Mouse (Mus musculus) intestine, embryonic 15.5 days (tissue): ENCODE measurements around the gene Sh3rf1. TPM values are rescaled to one million over a fixed set of nuclear protein-coding genes. Genes with fewer than 3 reads are reported as not detected.
A peak's percentile ranks its signal among the peaks of the same experiment; 100 is the strongest.

ENCODE experiments used
- ATAC-seq: fragments of 200-750 bp; cut with Nextera tagmentation; 2 replicates; pipeline ENCODE4 v1.8.0; 2017; ENCODE audit warnings: moderate TSS enrichment, moderate library complexity
- H3K27ac ChIP-seq: fragments of 300-500 bp; sonication (generic); 2 replicates; pipeline ENCODE4 v1.5.1; 2015; ENCODE audit warnings: mild to moderate bottlenecking, inconsistent platforms
- H3K27me3 ChIP-seq: fragments of 300-500 bp; sonication (generic); replicated peaks from 2 replicates; pipeline ENCODE4 v1.6.1; 2015; ENCODE audit warnings: inconsistent platforms
- H3K36me3 ChIP-seq: fragments of 300-500 bp; sonication (generic); 2 replicates; pipeline ENCODE4 v1.6.1; 2015; ENCODE audit warnings: inconsistent platforms
- H3K4me1 ChIP-seq: fragments of 300-500 bp; sonication (generic); replicated peaks from 2 replicates; pipeline ENCODE4 v1.6.1; 2015; ENCODE audit warnings: inconsistent platforms
- H3K4me2 ChIP-seq: fragments of 300-500 bp; sonication (generic); replicated peaks from 2 replicates; pipeline ENCODE4 v1.6.1; 2015; ENCODE audit warnings: mild to moderate bottlenecking, inconsistent platforms
- H3K4me3 ChIP-seq: fragments of 300-500 bp; sonication (generic); replicated peaks from 2 replicates; pipeline ENCODE4 v1.5.1; 2015; ENCODE audit warnings: inconsistent platforms
- H3K9ac ChIP-seq: fragments of 300-500 bp; sonication (generic); 2 replicates; pipeline ENCODE4 v1.6.1; 2015; ENCODE audit warnings: inconsistent platforms
- H3K9me3 ChIP-seq: fragments of 300-500 bp; sonication (generic); 2 replicates; pipeline ENCODE4 v1.6.1; 2016; ENCODE audit warnings: inconsistent platforms
- WGBS: fragments of 180-500 bp; shearing (Covaris S2); methylation state at CpG from one replicate; pipeline ENCODE4 v1.1.7; 2015; 5-methylcytosine and 5-hydroxymethylcytosine counted together
- polyA plus RNA-seq: library from polyadenylated mRNA; unstranded; fragments of >200 nt; fragmentation: Nextera tagmentation; extraction: Ambion mirVana; gene quantifications from 2 replicates; pipeline ENCODE4 v1.2.1, GENCODE M21; 2015

Gene Sh3rf1
- polyA plus RNA-seq, 1 experiment from 2014 or later = 11.4 TPM

GRCm38 (mm10) chr8:61348029-61348428 lies 124.4 kb downstream of the Sh3rf1 start:
- Histone ChIP-seq H3K4me3 (no peak overlapping the region), H3K36me3 (no peaks in the 10 kb centered on the region), H3K4me1 (no peaks in the 10 kb centered on the region), H3K27ac (no peak overlapping the region), H3K4me2 (no peak overlapping the region), H3K9me3 (no peaks in the 10 kb centered on the region), H3K27me3 (no peaks in the 10 kb centered on the region), H3K9ac (no peak overlapping the region)
- WGBS = 76% methylated on average over 5 of the region's 5 CpGs
- 0 out of 2 replicates have a peak, but pooled peaks have one; percentile 11 for ATAC-seq

GRCm38 (mm10) chr8:61348518-61348917 lies 124.8 kb downstream of the Sh3rf1 start:
- no peaks in the 10 kb centered on the region for H3K27me3 ChIP-seq
- no peak overlapping the region for H3K9ac ChIP-seq
- no peaks in the 10 kb centered on the region for H3K9me3 ChIP-seq
- no peak overlapping the region for H3K27ac ChIP-seq
- no peak overlapping the region for H3K4me2 ChIP-seq
- peak; percentile 80 for ATAC-seq
- WGBS = 35% methylated on average over 8 of the region's 8 CpGs
- no peaks in the 10 kb centered on the region for H3K36me3 ChIP-seq
- H3K4me3 ChIP-seq = no peak overlapping the region
- no peaks in the 10 kb centered on the region for H3K4me1 ChIP-seq

- H3K9me3 ChIP-seq = no peaks in the 10 kb centered on the region
- H3K4me1 ChIP-seq = no peaks in the 10 kb centered on the region
- H3K27me3 ChIP-seq = no peaks in the 10 kb centered on the region
- no peak overlapping the region for H3K4me3 ChIP-seq
- no peak for ATAC-seq
- 74% methylated on average over 9 of the region's 9 CpGs for WGBS
- H3K36me3 ChIP-seq = no peaks in the 10 kb centered on the region
- no peak overlapping the region for H3K9ac ChIP-seq
- no peak overlapping the region for H3K27ac ChIP-seq
- H3K4me2 ChIP-seq = no peak overlapping the region
Observed at GRCm38 (mm10) chr8:61350443-61350842, 126.8 kb downstream of the Sh3rf1 start.

GRCm38 (mm10) chr8:61351638-61352037 lies 128.0 kb downstream of the Sh3rf1 start:
- no peaks in the 10 kb centered on the region for H3K36me3 ChIP-seq
- WGBS = 90% methylated on average over 5 of the region's 5 CpGs
- H3K4me1 ChIP-seq = no peaks in the 10 kb centered on the region
- H3K9me3 ChIP-seq = no peaks in the 10 kb centered on the region
- no peak overlapping the region for H3K9ac ChIP-seq
- no peak overlapping the region for H3K4me2 ChIP-seq
- H3K27me3 ChIP-seq = no peaks in the 10 kb centered on the region
- no peak overlapping the region for H3K4me3 ChIP-seq
- H3K27ac ChIP-seq = no peak overlapping the region
- ATAC-seq = no peak

- no peak overlapping the region for H3K4me3 ChIP-seq
- WGBS = 83% methylated on average over 5 of the region's 5 CpGs
- no peak overlapping the region for H3K27ac ChIP-seq
Observed at GRCm38 (mm10) chr8:61355503-61355902, 131.8 kb downstream of the Sh3rf1 start.

GRCm38 (mm10) chr8:61359004-61359403 lies 135.3 kb downstream of the Sh3rf1 start:
- Histone ChIP-seq H3K9ac (no peak overlapping the region), H3K4me3 (no peak overlapping the region), H3K4me2 (no peak overlapping the region), H3K36me3 (peaks cover 6% of the 10 kb centered on the region; the same call in 1 of the 2 replicates), H3K4me1 (no peaks in the 10 kb centered on the region), H3K27ac (no peak overlapping the region), H3K9me3 (no peaks in the 10 kb centered on the region), H3K27me3 (no peaks in the 10 kb centered on the region)
- no peak for ATAC-seq
- 51% methylated on average over 8 of the region's 8 CpGs for WGBS

More at GRCm38 (mm10) chr8:61355503-61355902, 131.8 kb downstream of the Sh3rf1 start:
- no peak overlapping the region for H3K9ac ChIP-seq
- ATAC-seq = no peak
- H3K27me3 ChIP-seq = no peaks in the 10 kb centered on the region
- no peaks in the 10 kb centered on the region for H3K9me3 ChIP-seq
- H3K4me1 ChIP-seq = no peaks in the 10 kb centered on the region
- H3K36me3 ChIP-seq = no peaks in the 10 kb centered on the region
- no peak overlapping the region for H3K4me2 ChIP-seq

- H3K9me3 ChIP-seq = no peaks in the 10 kb centered on the region
- H3K27ac ChIP-seq = no peak overlapping the region
- no peak for ATAC-seq
- H3K4me1 ChIP-seq = no peaks in the 10 kb centered on the region
- no peak overlapping the region for H3K9ac ChIP-seq
- peaks cover 6% of the 10 kb centered on the region; the same call in 1 of the 2 replicates for H3K36me3 ChIP-seq
- H3K4me2 ChIP-seq = no peak overlapping the region
- H3K27me3 ChIP-seq = no peaks in the 10 kb centered on the region
- H3K4me3 ChIP-seq = no peak overlapping the region
- 71% methylated on average over 10 of the region's 10 CpGs for WGBS
Observed at GRCm38 (mm10) chr8:61359851-61360272, 136.2 kb downstream of the Sh3rf1 start.

GRCm38 (mm10) chr8:61360362-61360761 lies 136.7 kb downstream of the Sh3rf1 start:
- Histone ChIP-seq H3K4me2 (no peak overlapping the region), H3K9ac (no peak overlapping the region), H3K27me3 (no peaks in the 10 kb centered on the region), H3K4me1 (no peaks in the 10 kb centered on the region), H3K4me3 (no peak overlapping the region), H3K27ac (no peak overlapping the region), H3K36me3 (peaks cover 6% of the 10 kb centered on the region; the same call in 1 of the 2 replicates), H3K9me3 (no peaks in the 10 kb centered on the region)
- ATAC-seq = no peak
- WGBS = 83% methylated on average over 4 of the region's 4 CpGs

GRCm38 (mm10) chr8:61361476-61361875 lies 137.8 kb downstream of the Sh3rf1 start:
- Histone ChIP-seq H3K27me3 (no peaks in the 10 kb centered on the region), H3K9me3 (no peaks in the 10 kb centered on the region), H3K4me1 (no peaks in the 10 kb centered on the region), H3K4me3 (no peak overlapping the region), H3K9ac (no peak overlapping the region), H3K4me2 (no peak overlapping the region), H3K27ac (no peak overlapping the region), H3K36me3 (peaks cover 7% of the 10 kb centered on the region)
- 87% methylated on average over 11 of the region's 11 CpGs for WGBS
- no peak for ATAC-seq

GRCm38 (mm10) chr8:61362301-61362913 lies 138.7 kb downstream of the Sh3rf1 start:
- no peaks in the 10 kb centered on the region for H3K27me3 ChIP-seq
- no peaks in the 10 kb centered on the region for H3K4me1 ChIP-seq
- H3K27ac ChIP-seq = no peak overlapping the region
- WGBS = 81% methylated on average over 9 of the region's 9 CpGs
- H3K9me3 ChIP-seq = no peaks in the 10 kb centered on the region
- no peak for ATAC-seq
- H3K36me3 ChIP-seq = peaks cover 10% of the 10 kb centered on the region
- no peak overlapping the region for H3K9ac ChIP-seq
- no peak overlapping the region for H3K4me2 ChIP-seq
- H3K4me3 ChIP-seq = no peak overlapping the region

- H3K27ac ChIP-seq = no peak overlapping the region
- 95% methylated on average over 9 of the region's 9 CpGs for WGBS
- no peak for ATAC-seq
- H3K4me1 ChIP-seq = 0 out of 2 replicates have a peak, but pooled peaks cover 2% of the 10 kb centered on the region
- no peak overlapping the region for H3K4me2 ChIP-seq
- no peak overlapping the region for H3K9ac ChIP-seq
- H3K9me3 ChIP-seq = no peaks in the 10 kb centered on the region
- peaks cover 17% of the 10 kb centered on the region; the same call in 1 of the 2 replicates for H3K36me3 ChIP-seq
- no peaks in the 10 kb centered on the region for H3K27me3 ChIP-seq
- H3K4me3 ChIP-seq = no peak overlapping the region
Observed at GRCm38 (mm10) chr8:61373303-61373702, 149.6 kb downstream of the Sh3rf1 start.

- Histone ChIP-seq H3K27ac (no peak overlapping the region), H3K4me3 (no peak overlapping the region), H3K4me1 (0 out of 2 replicates have a peak, but pooled peaks cover 9% of the 10 kb centered on the region), H3K9me3 (no peaks in the 10 kb centered on the region), H3K9ac (no peak overlapping the region), H3K4me2 (no peak overlapping the region), H3K27me3 (no peaks in the 10 kb centered on the region), H3K36me3 (peaks cover 17% of the 10 kb centered on the region; the same call in 1 of the 2 replicates)
- 84% methylated on average over 16 of the region's 16 CpGs for WGBS
- ATAC-seq = no peak
Observed at GRCm38 (mm10) chr8:61374059-61374755, 150.5 kb downstream of the Sh3rf1 start.
